Mouse (Mus musculus): ENCODE data around the gene Arhgap15.

Arhgap15 gene

DNA sequence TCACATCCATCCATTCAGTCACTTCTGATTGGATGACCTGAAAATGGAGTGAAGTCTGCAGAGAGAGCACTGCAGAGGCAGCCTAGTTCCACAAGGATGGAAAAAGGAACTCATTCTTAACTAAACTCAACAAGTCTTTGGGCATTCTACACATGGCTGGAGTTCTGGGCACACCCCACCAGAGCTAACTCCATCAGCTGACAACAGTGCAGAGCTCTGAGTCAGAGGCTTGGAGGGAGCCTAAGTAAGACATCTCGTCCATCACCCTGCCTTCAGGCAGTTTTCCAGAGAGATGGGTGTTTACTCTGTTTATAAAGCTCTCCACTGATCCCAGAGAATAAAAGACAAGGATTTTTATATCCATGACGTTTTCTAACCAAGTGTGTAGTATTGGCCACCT lies 696.3 kb downstream of the Arhgap15 start:
- DNase-seq (ENCODE audit: low spot score), result no peak
